7 mouse cellular contexts compared by ENCODE assay signal in the genomic region with DNA sequence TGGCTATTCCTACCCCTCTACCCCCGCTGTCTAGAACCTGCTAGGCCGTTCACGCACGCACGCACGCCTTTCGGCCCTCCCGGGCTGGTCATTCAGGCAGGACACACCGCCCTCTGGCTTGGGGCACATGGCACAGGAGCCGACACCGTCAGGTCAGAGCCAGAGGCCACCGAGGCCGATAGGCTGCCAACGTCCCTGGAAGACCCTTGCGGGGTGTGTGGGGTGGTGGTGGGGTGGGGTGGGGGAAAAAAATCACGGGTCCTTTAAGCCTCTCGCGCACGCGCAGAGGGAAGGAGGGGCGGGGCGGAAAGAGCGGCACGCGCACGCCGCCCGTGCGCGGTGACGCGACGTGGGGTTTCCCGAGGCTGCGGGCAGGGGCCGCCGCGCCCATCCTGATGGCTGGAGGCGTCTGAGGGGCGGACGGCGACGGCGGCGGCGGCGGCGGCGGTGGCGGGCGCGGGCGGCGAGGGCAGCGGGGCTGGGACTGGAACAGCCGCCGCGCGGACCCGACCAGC. TPM values are rescaled to one million over a fixed set of nuclear protein-coding genes. Genes with fewer than 3 reads are reported as not detected.
DNase-seq lines count a peak whose midpoint lies in the region; ATAC-seq lines count a peak whose summit lies in the region.

TSS of gene Gnb1 (plus strand) at position 372 of the 515 bp plus-strand sequence.

- no peaks in the 10 kb centered on the region for H3K36me3 ChIP-seq in embryonic facial prominence, embryonic 11.5 days (replicated peaks; ENCODE audit: control insufficient read depth, insufficient read depth, low read depth, low read length)
- no peaks in the 10 kb centered on the region for H3K36me3 ChIP-seq in limb, embryonic 11.5 days (ENCODE audit: control insufficient read depth, insufficient read depth, low read length)
- no peaks in the 10 kb centered on the region for H3K36me3 ChIP-seq in midbrain, embryonic 14.5 days (ENCODE audit: control insufficient read depth, insufficient read depth, low read length)

- ATAC-seq in embryonic facial prominence, embryonic 11.5 days (replicated peaks; ENCODE audit: insufficient number of reproducible peaks, low FRiP score, low TSS enrichment, low read depth): peak; percentile 78
- peak; percentile 81 for ATAC-seq in limb, embryonic 11.5 days (ENCODE audit: insufficient number of reproducible peaks, low FRiP score, low TSS enrichment, low read depth)
- peak; percentile 89 for ATAC-seq in midbrain, embryonic 14.5 days (ENCODE audit: low FRiP score, low TSS enrichment)

- H3K27me3 ChIP-seq in embryonic facial prominence, embryonic 11.5 days (ENCODE audit: control insufficient read depth, insufficient read depth, low read length): no peaks in the 10 kb centered on the region
- H3K27me3 ChIP-seq in limb, embryonic 11.5 days (ENCODE audit: control insufficient read depth, insufficient read depth, low read length): no peaks in the 10 kb centered on the region
- H3K27me3 ChIP-seq in midbrain, embryonic 14.5 days (ENCODE audit: control insufficient read depth, insufficient read depth, low read length): no peaks in the 10 kb centered on the region

- peak; percentile 97 for DNase-seq in adrenal gland, postnatal 14 days
- DNase-seq in embryonic facial prominence, embryonic 11.5 days (ENCODE audit: low spot score): peak; percentile 91
- DNase-seq in heart, adult 11 months: peak; percentile 99
- DNase-seq in kidney, adult 18-20 months: peak; percentile 94
- peak; percentile 95 for DNase-seq in limb, embryonic 11.5 days (ENCODE audit: low spot score)
- peak; percentile 98 for DNase-seq in midbrain, embryonic 14.5 days
- peak; percentile 88 to 98 for DNase-seq in spleen, adult 18-20 months

- peak within 1 kb of the TSS; percentile 100 for H3K4me3 ChIP-seq in embryonic facial prominence, embryonic 11.5 days (ENCODE audit: low read depth, low read length)
- H3K4me3 ChIP-seq in limb, embryonic 11.5 days (ENCODE audit: low read depth, low read length): peak within 1 kb of the TSS; percentile 99
- peak within 1 kb of the TSS; percentile 100 for H3K4me3 ChIP-seq in midbrain, embryonic 14.5 days (replicated peaks; ENCODE audit: low read depth, low read length)

- H3K9me3 ChIP-seq in embryonic facial prominence, embryonic 11.5 days (replicated peaks; ENCODE audit: control insufficient read depth, low read length): no peaks in the 10 kb centered on the region
- H3K9me3 ChIP-seq in limb, embryonic 11.5 days (ENCODE audit: control insufficient read depth, low read length): no peaks in the 10 kb centered on the region
- H3K9me3 ChIP-seq in midbrain, embryonic 14.5 days (ENCODE audit: control insufficient read depth, low read length): no peaks in the 10 kb centered on the region

- H3K4me2 ChIP-seq in embryonic facial prominence, embryonic 11.5 days (ENCODE audit: low read depth, low read length): peak within 1 kb of the TSS; percentile 74
- peak within 1 kb of the TSS; percentile 70 for H3K4me2 ChIP-seq in limb, embryonic 11.5 days (ENCODE audit: low read depth, severe bottlenecking)
- peak within 1 kb of the TSS; percentile 65 for H3K4me2 ChIP-seq in midbrain, embryonic 14.5 days (ENCODE audit: low read length)

- WGBS in embryonic facial prominence, embryonic 11.5 days: under 1% methylated on average over 45 of the region's 60 CpGs
- WGBS in limb, embryonic 11.5 days: under 1% methylated on average over 48 of the region's 60 CpGs
- under 1% methylated on average over 58 of the region's 60 CpGs for WGBS in midbrain, embryonic 14.5 days

- H3K4me1 ChIP-seq in embryonic facial prominence, embryonic 11.5 days (ENCODE audit: control insufficient read depth, insufficient read depth, low read length): 0 out of 2 replicates have a peak, but pooled peaks cover 2% of the 10 kb centered on the region
- peaks cover 10% of the 10 kb centered on the region for H3K4me1 ChIP-seq in limb, embryonic 11.5 days (ENCODE audit: control insufficient read depth, insufficient read depth, low read length)
- H3K4me1 ChIP-seq in midbrain, embryonic 14.5 days (ENCODE audit: control insufficient read depth, insufficient read depth, low read length): peaks cover 42% of the 10 kb centered on the region

- H3K27ac ChIP-seq in embryonic facial prominence, embryonic 11.5 days (replicated peaks; ENCODE audit: low read depth, low read length): peak within 1 kb of the TSS; percentile 89
- H3K27ac ChIP-seq in limb, embryonic 11.5 days (replicated peaks; ENCODE audit: low read depth, low read length): peak within 1 kb of the TSS; percentile 88
- H3K27ac ChIP-seq in midbrain, embryonic 14.5 days (replicated peaks; ENCODE audit: low read depth, low read length): peak within 1 kb of the TSS; percentile 96

- H3K9ac ChIP-seq in embryonic facial prominence, embryonic 11.5 days (replicated peaks; ENCODE audit: low read length): peak within 1 kb of the TSS; percentile 100
- peak within 1 kb of the TSS; percentile 100 for H3K9ac ChIP-seq in limb, embryonic 11.5 days (ENCODE audit: low read length)
- H3K9ac ChIP-seq in midbrain, embryonic 14.5 days (replicated peaks; ENCODE audit: low read length): peak within 1 kb of the TSS; percentile 100

RNA-seq across cellular contexts. Expression of gene Gnb1, which starts in this region (rescaled TPM):
- total RNA-seq in adrenal gland, postnatal 14 days (2021): 389 and 418 TPM in 2 replicates
- 677 and 691 TPM in 2 replicates for polyA plus RNA-seq in embryonic facial prominence, embryonic 11.5 days (2014; fragmentation: Nextera tagmentation; extraction: Ambion mirVana)
- polyA plus RNA-seq in limb, embryonic 11.5 days (2014; fragmentation: Nextera tagmentation; extraction: Ambion mirVana): 625 and 626 TPM in 2 replicates
- polyA plus RNA-seq in midbrain, embryonic 14.5 days (2014; fragmentation: Nextera tagmentation; extraction: Ambion mirVana): 1,231 and 1,263 TPM in 2 replicates

Comparison
In these comparisons a context has a peak if more than half of its experiments do, and no peak if none do; other contexts are left out.
1. Peak in every context shown above with its lines: DNase-seq, ATAC-seq, H3K4me3 ChIP-seq and H3K27ac ChIP-seq.